Mouse (Mus musculus) megakaryocyte progenitor cell, adult 5-6 weeks (primary cell): ENCODE measurements around the gene Ptpn3. TPM values are rescaled to one million over a fixed set of nuclear protein-coding genes. Genes with fewer than 3 reads are reported as not detected.

Experiments used
- ATAC-seq: replicated peaks from 2 replicates; pipeline ENCODE4 v1.8.0; 2016; ENCODE audit warnings: mild to moderate bottlenecking, moderate TSS enrichment, inconsistent platforms; ENCODE audit not compliant: poor library complexity
- total RNA-seq, 2 experiments: library from RNA; stranded (forward) in 1 of 2; stranded (reverse) in 1 of 2; fragments of 157-497, 149-512 nt in 1 of 2; fragments of 200-1000 nt in 1 of 2; gene quantifications; 2 replicates each; pipeline versions ENCODE4 v1.2.3 to v1.2.4; 2015 to 2017

Gene Ptpn3
- total RNA-seq, 2 experiments from 2014 or later = 2.2 to 2.6 TPM

DNA sequence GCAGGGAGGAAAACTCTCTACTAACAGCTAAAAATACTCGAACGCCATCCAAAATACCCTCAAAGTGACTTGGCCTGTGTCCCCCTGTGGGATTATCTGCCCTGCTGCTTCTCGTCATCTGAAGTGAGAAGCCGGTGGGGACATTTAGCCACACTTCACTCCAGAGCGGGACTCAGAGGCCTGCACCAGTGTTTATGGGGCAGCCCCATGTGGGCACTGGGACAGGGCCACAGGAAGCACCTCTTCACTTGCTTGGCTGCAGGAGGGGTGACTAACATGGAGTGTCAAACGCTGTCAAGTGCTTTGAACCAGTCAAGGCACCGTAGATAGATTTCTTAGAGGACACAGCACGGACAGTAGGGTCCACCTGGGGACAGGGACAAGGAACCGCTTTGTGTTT, 35.2 kb downstream of the Ptpn3 start:
- ATAC-seq = no peak

- ATAC-seq = peak; percentile 20; the same call in 1 of the 2 replicates
Observed at GRCm38 (mm10) chr4:57263695-57264094, 37.9 kb downstream of the Ptpn3 start.

- peak; percentile 76 for ATAC-seq
Observed at GRCm38 (mm10) chr4:57263061-57263685, 38.5 kb downstream of the Ptpn3 start.

DNA sequence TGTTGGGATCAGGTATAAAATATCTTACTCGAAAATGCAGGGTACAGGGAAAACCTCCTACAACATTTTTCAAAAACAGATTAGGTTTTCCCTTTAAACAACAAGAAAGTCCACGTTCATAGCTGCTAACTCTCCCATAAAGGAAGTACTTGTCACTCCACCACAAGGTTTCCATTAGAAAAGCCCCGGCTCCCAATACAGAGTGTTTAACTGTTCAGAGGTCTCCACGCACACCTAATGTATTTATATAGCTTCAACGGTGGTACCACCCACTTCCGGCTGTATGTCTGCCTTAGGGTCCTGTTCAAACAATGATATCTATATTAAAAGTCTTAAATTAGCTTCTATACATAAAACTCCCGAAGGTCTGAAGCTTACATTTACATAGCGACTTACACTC, 39.2 kb downstream of the Ptpn3 start:
- ATAC-seq = no peak

GRCm38 (mm10) chr4:57261813-57262212, 39.8 kb downstream of the Ptpn3 start:
- ATAC-seq = no peak

- ATAC-seq = no peak
Observed at GRCm38 (mm10) chr4:57258159-57259035, 43.2 kb downstream of the Ptpn3 start.

DNA sequence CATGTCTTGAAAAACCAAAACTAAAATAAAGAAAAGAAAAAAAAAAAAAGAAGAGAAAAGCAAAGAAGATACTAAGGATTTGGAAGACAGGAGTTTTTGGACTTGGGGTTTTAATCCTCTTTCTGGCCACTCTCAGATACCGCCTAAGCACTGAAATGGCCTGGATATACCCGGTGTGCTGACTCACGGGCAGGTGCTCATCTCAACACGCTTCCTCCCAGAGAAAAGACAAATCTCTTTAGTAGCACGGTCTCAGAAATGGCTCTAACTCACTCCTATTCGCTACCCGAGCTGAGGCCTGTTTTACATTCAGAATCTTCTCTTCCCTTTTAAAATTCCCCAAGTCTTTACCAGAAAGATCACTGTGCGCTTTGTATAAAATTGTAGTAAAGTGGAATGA, 44.2 kb downstream of the Ptpn3 start:
- no peak for ATAC-seq

DNA sequence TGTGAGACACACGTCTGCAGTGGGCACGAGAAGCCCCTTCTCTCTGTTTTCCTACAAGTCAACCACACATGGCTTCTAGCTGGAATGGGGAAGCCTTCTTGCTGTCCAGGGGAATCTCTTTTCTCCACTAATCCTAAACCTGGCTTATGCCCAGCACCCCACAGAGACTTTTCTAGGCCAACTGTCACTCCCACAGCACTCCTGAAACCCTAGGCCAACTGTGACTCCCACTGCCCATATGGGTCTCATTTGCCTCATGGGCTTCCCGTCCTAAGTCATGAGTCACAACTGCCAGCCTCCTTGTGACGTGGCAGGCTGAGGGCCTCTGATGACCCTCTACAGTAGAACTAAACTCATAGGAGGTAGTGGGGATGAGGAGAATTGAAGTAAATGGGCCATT, 44.9 kb downstream of the Ptpn3 start:
- ATAC-seq = no peak

GRCm38 (mm10) chr4:57254412-57254811, 47.2 kb downstream of the Ptpn3 start:
- ATAC-seq = no peak

DNA sequence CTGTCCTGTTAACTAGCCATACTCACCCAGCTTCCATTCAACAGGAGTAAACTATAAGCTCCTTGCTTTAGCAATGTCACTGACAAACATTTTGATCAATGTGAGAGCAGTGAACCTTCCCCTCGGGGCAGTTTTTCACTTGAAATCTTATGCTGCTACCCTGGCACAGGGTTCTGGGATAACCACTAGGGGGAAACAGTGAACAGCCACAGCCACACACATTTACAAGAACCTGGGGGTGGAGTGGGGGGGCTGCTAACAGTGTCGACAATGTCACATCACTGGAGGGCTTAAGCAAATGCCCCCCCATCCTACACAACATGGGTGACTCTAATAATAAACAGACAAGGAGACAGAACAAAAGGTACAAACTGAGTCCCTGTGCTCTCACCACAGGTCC, 51.0 kb downstream of the Ptpn3 start:
- peak; percentile 74 for ATAC-seq

DNA sequence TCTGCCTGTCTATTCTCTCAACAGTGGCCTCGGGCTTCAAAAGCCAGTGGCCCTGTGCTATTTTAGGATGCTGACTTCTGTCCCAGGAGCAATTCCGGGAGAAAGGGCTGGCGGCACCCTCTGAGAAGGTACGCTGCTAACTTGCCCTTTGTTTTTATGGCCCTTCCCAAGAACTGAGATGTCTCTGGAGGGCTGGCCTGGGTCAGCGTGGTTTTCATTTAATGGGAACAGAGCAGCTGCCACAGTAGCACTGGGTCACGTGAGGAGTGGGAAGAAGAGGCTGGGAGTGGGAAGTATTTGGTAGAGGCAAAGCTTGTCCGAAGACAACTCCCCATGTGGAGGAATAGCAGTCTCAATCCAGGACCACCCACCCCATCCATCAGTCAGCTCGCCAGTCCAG, 52.5 kb downstream of the Ptpn3 start:
- no peak for ATAC-seq

- ATAC-seq = no peak
Observed at GRCm38 (mm10) chr4:57244874-57245273, 56.8 kb downstream of the Ptpn3 start.

DNA sequence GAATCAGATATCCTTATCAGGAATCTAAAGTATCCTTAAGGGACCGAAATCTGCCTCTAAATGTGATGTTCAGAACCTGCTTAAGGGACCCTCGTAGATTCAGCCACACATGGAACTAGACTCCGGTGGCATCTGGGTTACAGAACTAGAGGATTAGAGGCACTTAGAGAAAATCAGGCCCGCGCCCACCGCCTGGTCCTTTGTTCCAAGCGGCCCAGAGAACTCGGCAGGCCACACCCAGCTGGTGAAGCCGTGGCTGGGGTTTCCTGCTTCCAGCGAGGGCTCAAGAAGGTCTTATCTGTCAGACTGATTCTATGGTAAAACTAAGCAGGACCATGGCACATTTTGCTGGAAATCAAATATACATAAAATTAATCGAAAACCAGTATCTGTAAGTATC, 58.3 kb downstream of the Ptpn3 start:
- ATAC-seq = no peak

DNA sequence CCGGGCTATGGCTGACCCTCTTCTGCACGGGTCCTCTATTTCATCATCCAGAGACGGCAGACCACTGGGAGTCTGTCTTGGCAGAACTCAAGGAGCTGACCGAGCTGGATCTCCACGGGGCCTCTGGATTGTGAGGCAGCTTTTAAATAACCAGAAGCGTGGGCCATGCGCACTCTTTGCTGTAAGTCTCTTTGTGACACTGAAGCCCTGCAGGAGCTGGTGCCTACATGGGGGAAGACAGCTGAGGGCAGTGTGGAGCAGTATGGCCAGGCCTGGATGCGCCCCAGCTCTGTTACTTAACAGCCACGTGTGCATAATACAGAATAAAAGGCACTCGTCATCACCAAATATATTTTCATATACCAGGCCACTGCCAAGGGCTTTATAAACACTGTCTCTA, 60.7 kb downstream of the Ptpn3 start:
- ATAC-seq = no peak

- no peak for ATAC-seq
Observed at GRCm38 (mm10) chr4:57240100-57240499, 61.5 kb downstream of the Ptpn3 start.

GRCm38 (mm10) chr4:57239112-57239511, 62.5 kb downstream of the Ptpn3 start:
- ATAC-seq = no peak

DNA sequence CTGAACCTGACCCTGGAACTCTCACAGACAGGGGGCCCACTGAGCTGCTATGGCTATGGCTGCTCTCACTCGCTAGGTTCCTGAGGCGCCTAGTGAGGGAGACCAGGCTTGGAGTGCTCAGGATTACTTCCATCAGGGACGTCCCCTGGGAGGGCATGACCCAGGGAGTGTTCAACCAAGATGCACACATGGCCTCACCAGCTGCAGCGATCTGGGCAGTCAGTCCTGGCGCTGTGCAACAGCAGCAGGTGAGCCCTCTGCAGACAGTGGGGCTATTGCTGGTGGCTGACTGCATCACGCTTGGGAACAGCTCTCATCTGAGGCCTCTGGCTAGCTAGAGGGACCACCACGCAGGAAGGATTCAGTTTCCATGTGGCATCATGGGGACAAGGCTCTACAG, 63.5 kb downstream of the Ptpn3 start:
- ATAC-seq = no peak

DNA sequence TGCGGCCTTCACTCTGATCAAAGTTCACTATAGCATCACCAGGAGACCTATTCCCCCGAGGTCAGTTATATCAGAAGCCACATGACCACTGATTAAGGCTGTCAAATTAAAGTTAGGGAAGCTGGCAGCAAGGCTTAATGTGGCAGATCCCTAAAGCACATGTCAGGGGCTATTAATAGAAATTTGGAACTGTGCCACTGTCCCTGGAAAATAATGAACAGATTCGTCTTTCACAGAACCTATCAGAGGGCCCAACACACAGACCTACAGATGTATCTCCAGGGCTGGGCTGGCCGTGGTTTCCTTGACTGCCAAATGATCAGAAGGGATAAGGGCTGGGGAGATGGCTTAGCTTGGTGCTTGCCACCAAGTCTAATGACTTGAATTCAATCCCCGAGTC, 65.1 kb downstream of the Ptpn3 start:
- peak; percentile 54 for ATAC-seq

DNA sequence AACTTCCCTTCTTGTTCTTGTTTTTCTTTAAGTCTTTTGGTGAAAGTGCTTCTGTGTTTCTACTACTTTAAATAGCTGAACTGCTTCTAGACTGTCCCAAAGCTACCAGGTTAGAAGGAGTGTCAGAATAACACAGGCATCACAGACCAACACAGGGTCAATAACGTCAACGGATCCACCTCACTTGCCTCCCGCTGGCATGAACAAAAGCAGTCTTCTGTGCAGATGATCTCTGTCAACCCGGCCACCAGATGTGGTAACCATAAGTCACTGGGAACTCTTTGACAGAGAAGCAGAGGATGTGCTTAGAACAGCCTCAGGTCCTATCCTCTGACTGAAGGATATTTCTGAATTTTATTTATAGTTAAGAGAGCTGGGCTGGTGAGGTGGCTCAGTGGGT, 65.9 kb downstream of the Ptpn3 start:
- no peak for ATAC-seq

DNA sequence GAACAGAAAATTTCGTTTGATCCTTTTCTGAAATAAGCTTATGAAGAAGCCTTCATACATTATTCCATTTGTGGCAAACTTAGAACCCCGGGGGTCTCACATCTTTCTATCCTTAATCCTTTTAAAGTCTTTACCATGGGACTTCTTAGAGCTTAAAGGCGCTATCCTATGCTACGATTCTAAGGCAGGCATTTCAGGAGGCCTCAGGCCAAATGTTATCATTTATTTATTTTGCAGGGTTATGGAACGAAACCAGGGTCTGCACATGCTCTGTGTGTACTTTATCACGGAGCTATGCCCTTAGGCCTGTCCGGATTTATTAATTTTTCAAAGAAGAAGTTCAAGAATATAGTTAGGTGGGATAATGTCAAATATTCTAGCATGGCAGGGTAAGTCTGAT, 67.3 kb downstream of the Ptpn3 start:
- no peak for ATAC-seq

DNA sequence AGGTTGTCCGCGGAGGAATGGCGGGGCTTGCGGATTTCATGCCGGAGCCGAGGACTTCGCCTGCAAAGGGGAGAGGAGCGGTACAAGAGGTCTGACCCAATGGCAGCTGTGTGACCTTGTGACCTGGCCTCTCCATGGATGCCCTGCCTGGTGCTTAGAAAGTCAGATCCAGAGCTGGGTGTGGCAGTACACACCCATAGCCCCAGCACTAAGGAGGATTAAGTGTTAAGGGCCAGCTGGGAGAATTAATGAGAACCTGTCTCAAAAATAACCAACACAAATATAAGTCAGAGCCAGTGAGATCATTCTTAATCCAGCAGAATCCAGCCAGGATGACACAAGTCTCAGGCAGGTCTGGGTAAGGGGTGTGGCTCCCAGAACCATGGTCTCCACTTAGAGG, 69.2 kb downstream of the Ptpn3 start:
- no peak for ATAC-seq

GRCm38 (mm10) chr4:57231323-57231722, 70.3 kb downstream of the Ptpn3 start:
- no peak for ATAC-seq

GRCm38 (mm10) chr4:57230341-57230740, 71.3 kb downstream of the Ptpn3 start:
- ATAC-seq = no peak
